Mouse (Mus musculus) midbrain, embryonic 14.5 days (tissue): ENCODE measurements around the gene Me1. TPM values are rescaled to one million over a fixed set of nuclear protein-coding genes. Genes with fewer than 3 reads are reported as not detected.
A peak's percentile ranks its signal among the peaks of the same experiment; 100 is the strongest.

ENCODE experiments used
- ATAC-seq: fragments of 200-750 bp; cut with Nextera tagmentation; 2 replicates; pipeline ENCODE4 v1.8.0; 2017; ENCODE audit warnings: moderate number of reproducible peaks, moderate library complexity; ENCODE audit not compliant: low FRiP score, low TSS enrichment
- DNase-seq: peaks from one replicate; pipeline ENCODE4 v3.0.0-alpha.2; 2015
- H3K27ac ChIP-seq: fragments of 300-500 bp; sonication (generic); replicated peaks from 2 replicates; pipeline ENCODE4 v1.5.1; 2014; ENCODE audit warnings: mild to moderate bottlenecking, low read depth, low read length, moderate library complexity
- H3K27me3 ChIP-seq: fragments of 300-500 bp; sonication (generic); 2 replicates; pipeline ENCODE4 v1.6.1; 2014; ENCODE audit warnings: low read length, control low read depth, mixed read lengths; ENCODE audit not compliant: control insufficient read depth, insufficient read depth
- H3K36me3 ChIP-seq: fragments of 300-500 bp; sonication (generic); 2 replicates; pipeline ENCODE4 v1.6.1; 2014; ENCODE audit warnings: low read length, control low read depth; ENCODE audit not compliant: control insufficient read depth, insufficient read depth
- H3K4me1 ChIP-seq: fragments of 300-500 bp; sonication (generic); 2 replicates; pipeline ENCODE4 v1.6.1; 2014; ENCODE audit warnings: mild to moderate bottlenecking, antibody characterized with exemption, low read length, control low read depth; ENCODE audit not compliant: control insufficient read depth, insufficient read depth
- H3K4me2 ChIP-seq: fragments of 300-500 bp; sonication (generic); 2 replicates; pipeline ENCODE4 v1.6.1; 2014; ENCODE audit warnings: mild to moderate bottlenecking, low read length, moderate library complexity
- H3K4me3 ChIP-seq: fragments of 300-500 bp; sonication (generic); replicated peaks from 2 replicates; pipeline ENCODE4 v1.5.1; 2014; ENCODE audit warnings: low read depth, low read length
- H3K9ac ChIP-seq: fragments of 300-500 bp; sonication (generic); replicated peaks from 2 replicates; pipeline ENCODE4 v1.6.1; 2014; ENCODE audit warnings: mild to moderate bottlenecking, low read length, moderate library complexity
- H3K9me3 ChIP-seq: fragments of 300-500 bp; sonication (generic); 2 replicates; pipeline ENCODE4 v1.6.1; 2016; ENCODE audit warnings: low read length, control low read depth, mixed read lengths; ENCODE audit not compliant: control insufficient read depth
- WGBS: fragments of 180-500 bp; shearing (Covaris S2); extraction: QIAGEN DNeasy Blood & Tissue Kit; methylation state at CpG from one replicate; pipeline ENCODE4 v1.1.7; 2014; 5-methylcytosine and 5-hydroxymethylcytosine counted together
- polyA plus RNA-seq: library from polyadenylated mRNA; unstranded; fragments of >200 nt; fragmentation: Nextera tagmentation; extraction: Ambion mirVana; gene quantifications from 2 replicates; pipeline ENCODE4 v1.2.1, GENCODE M21; 2014

Me1 gene
- 31.1 and 36.4 TPM in 2 replicates for polyA plus RNA-seq

DNA sequence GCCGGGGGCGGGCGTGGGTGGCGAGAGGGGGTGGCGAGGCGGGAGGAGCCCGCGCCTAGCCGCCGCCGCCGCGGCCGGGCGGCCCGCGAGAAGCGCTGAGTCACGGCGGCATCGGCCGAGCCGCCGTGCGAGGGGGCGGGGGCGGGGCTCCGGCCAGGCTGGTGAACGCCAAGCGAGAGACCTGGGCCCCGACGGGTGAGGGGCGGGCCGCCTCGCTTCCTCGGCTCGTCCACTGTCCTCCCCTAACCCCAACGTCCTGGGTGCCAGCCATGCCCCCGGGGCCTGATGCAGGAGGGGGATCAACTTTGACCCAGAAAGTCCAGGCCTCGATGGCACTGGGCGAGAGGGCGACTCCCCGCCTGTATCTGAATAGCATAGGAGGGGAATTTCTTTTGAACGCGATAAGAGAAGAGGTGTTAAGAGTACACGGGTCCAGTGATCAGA, at the start of gene Me1:
TSS of gene Me1 (minus strand) at position 136 of the 444 bp plus-strand sequence.
- peak; percentile 80 for DNase-seq
- under 1% methylated on average over 43 of the region's 46 CpGs for WGBS

DNA sequence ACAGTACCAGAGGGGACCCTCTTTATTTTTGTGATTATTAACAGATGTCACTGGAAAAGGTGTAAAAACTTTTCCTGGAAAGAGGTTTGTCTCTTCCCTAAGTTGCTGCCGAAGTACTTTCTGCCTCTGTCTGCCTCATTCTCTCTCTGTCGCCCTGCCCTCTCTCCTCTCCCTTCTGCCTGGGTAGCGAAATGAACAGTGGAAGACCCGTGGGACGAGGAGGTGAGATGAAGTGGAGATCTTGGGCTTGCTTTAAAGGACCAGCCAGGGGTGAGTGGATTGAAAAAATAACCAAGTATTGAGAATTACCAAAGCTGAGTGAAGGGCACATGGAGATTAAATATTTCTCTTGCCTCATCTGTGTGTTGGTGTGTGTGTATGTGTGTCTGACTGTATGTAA, 48.3 kb upstream of the Me1 start:
- Histone ChIP-seq H3K36me3 (no peaks in the 10 kb centered on the region), H3K4me3 (no peak overlapping the region), H3K4me2 (peak overlapping the region; percentile 55), H3K27me3 (no peaks in the 10 kb centered on the region), H3K4me1 (peaks cover 5% of the 10 kb centered on the region; the same call in 1 of the 2 replicates), H3K27ac (no peak overlapping the region), H3K9ac (no peak overlapping the region), H3K9me3 (no peaks in the 10 kb centered on the region)
- ATAC-seq (no peak), DNase-seq (no peak)
- 27% methylated on average over 5 of the region's 5 CpGs for WGBS

More for the DNA sequence above, at the start of gene Me1:
- peak within 1 kb of the TSS; percentile 55 for H3K27ac ChIP-seq
- no peaks in the 10 kb centered on the region for H3K27me3 ChIP-seq
- peak within 1 kb of the TSS; percentile 78 for H3K4me2 ChIP-seq
- no peaks in the 10 kb centered on the region for H3K36me3 ChIP-seq
- H3K9me3 ChIP-seq, result no peaks in the 10 kb centered on the region
- H3K9ac ChIP-seq, result peak within 1 kb of the TSS; percentile 86
- H3K4me3 ChIP-seq, result peak within 1 kb of the TSS; percentile 72
- peak; percentile 86 for ATAC-seq
- no peaks in the 10 kb centered on the region for H3K4me1 ChIP-seq

DNA sequence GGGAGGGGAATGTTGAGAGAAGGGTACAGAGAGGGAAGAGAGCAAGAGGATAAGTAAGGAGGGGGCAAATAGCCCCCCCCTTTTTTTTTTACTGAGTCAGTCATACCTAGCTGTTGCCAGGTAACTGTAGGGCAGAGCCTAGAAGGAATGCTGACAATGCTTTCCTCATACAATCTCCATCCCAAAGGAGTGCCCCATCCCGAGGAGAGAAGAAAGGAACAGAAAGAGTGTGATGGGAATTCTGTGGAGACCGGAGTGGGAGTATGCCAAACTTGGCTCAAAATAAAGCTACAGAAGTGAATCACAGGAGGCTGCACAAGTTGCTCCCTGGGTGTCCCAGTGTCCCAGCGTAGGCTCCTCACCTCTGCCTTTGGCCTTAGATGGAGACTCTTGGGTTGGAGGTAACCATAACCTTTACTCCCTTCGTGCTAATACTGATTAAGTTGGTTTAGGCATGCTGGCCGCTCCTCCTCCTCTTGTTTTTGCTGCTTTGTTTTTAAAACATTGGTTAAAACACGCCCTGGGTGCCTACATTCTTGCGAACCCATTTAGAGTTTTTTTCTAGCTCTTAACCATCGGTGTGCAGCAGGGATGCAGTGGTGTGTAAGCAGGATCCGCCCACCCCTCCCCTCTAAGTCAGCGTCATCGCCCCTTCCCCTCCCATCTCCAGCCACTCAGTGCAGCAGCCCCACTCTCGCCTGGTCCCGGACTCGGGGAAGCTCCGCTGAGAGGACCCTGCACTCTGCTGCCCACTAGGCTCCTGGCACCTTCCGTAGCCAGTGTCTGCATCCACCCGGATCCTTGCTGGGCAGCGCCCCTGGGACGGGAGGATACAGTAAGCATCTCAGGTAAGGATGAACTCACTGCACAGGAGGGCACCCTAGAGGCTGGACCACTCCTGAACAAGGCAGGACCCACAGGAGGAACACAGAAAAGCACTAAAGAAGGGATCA, 47.5 kb upstream of the Me1 start, which contains the start of gene Prss35:
TSS of gene Prss35 (plus strand) at position 691 of the 953 bp plus-strand sequence.
- Histone ChIP-seq H3K36me3 (no peaks in the 10 kb centered on the region), H3K27me3 (no peaks in the 10 kb centered on the region), H3K4me3 (peak within 1 kb of the TSS; percentile 32), H3K9ac (peak within 1 kb of the TSS; percentile 32), H3K4me2 (peak within 1 kb of the TSS; percentile 55), H3K9me3 (no peaks in the 10 kb centered on the region), H3K4me1 (peaks cover 5% of the 10 kb centered on the region; the same call in 1 of the 2 replicates), H3K27ac (no peak within 1 kb of the TSS)
- WGBS, result under 1% methylated on average over 19 of the region's 19 CpGs
- ATAC-seq, result peak; percentile 87
- DNase-seq, result peak; percentile 75

DNA sequence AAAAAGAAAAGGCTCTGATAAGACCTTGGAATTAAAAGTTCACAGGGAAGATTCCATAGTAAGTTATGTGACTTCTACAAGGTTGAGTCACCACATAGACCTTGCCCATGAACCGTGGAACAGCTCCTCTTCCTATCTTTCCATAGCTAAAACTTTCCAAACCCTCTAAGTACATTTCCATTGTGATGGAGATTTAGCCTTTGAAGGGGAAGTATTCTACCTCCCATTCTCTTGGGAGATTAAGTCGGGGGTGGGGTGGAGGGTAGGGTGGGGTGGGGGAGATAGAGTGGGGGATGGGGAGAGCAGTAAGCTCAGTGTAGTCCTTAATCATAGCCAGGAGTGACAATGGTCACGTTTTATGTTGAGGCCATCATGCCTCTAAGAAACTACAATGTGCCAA, 44.2 kb upstream of the Me1 start:
- DNase-seq (no peak), ATAC-seq (no peak)
- Histone ChIP-seq H3K4me3 (no peak overlapping the region), H3K9me3 (no peaks in the 10 kb centered on the region), H3K36me3 (no peaks in the 10 kb centered on the region), H3K27ac (no peak overlapping the region), H3K4me2 (no peak overlapping the region), H3K4me1 (peaks cover 5% of the 10 kb centered on the region; the same call in 1 of the 2 replicates), H3K27me3 (no peaks in the 10 kb centered on the region), H3K9ac (no peak overlapping the region)
- WGBS, result under 1% methylated on average over 3 of the region's 3 CpGs

DNA sequence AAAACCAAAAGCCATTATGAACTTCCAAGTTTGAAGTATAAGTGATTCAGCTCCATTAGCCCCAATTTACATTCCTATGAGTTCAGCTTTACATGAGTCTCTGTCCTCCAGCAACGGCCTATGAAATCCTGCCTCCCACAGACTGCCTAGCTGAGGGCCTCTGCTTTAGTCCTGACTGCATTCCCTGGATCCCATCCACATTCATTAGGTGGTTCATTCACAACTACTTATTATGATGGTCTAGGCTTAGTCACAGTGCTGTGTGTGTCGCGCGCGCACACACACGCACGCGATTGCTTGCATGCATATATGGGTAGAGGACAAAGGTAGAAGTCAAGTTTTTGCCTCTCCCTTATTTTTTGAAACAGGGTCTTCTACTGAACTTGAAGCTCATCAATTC, 43.0 kb upstream of the Me1 start:
- Histone ChIP-seq H3K27ac (no peak overlapping the region), H3K4me3 (no peak overlapping the region), H3K9me3 (no peaks in the 10 kb centered on the region), H3K4me2 (no peak overlapping the region), H3K27me3 (no peaks in the 10 kb centered on the region), H3K36me3 (no peaks in the 10 kb centered on the region), H3K4me1 (peaks cover 5% of the 10 kb centered on the region; the same call in 1 of the 2 replicates), H3K9ac (no peak overlapping the region)
- WGBS, result 92% methylated on average over 8 of the region's 8 CpGs
- ATAC-seq (no peak), DNase-seq (no peak)

DNA sequence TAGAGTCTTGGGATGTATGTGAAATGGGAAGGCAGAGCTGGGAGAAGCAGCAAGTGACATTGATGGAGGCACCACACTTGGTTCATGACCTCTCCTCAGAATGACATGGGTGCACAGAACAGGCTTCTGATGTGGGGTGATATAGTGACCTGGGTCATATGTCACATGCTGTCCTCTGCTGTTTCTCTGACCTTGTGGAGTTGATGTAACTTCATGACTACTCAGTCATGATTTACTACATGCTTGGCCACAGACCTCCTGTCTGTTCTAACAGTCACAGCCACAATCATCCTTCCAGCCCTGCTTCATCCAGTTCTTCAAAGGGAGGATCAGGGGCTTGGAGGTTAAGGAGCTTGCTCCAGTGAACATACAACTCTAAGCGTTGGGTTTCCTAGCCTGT, 42.3 kb upstream of the Me1 start:
- H3K4me3 ChIP-seq, result no peak overlapping the region
- no peak overlapping the region for H3K9ac ChIP-seq
- H3K27me3 ChIP-seq, result no peaks in the 10 kb centered on the region
- ATAC-seq (no peak), DNase-seq (no peak)
- H3K27ac ChIP-seq, result no peak overlapping the region
- 97% methylated on average over 1 of the region's 1 CpGs for WGBS
- H3K36me3 ChIP-seq, result no peaks in the 10 kb centered on the region
- no peak overlapping the region for H3K4me2 ChIP-seq
- H3K4me1 ChIP-seq, result peaks cover 3% of the 10 kb centered on the region; the same call in 1 of the 2 replicates
- H3K9me3 ChIP-seq, result no peaks in the 10 kb centered on the region

DNA sequence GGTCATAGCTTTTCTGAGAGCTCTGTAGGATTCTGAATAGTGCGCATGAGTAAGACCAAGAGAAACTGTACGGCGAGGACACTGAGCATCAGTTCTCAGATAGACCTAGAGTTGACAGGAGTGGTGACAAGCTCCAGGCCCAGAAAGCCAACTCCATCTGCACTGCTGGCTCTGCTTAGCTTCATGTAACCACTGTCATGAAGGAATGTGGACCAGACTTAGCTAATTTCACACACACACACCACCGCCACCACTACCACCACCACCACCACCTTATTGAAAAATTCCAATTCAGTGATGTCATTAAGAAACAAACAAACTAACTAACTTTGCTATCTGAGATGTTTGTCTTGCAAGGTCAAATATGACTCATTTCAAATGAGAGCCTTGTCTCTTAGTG, 41.2 kb upstream of the Me1 start:
- 96% methylated on average over 4 of the region's 4 CpGs for WGBS
- Histone ChIP-seq H3K9ac (no peak overlapping the region), H3K27ac (no peak overlapping the region), H3K4me1 (no peaks in the 10 kb centered on the region), H3K9me3 (no peaks in the 10 kb centered on the region), H3K4me3 (no peak overlapping the region), H3K27me3 (no peaks in the 10 kb centered on the region), H3K36me3 (no peaks in the 10 kb centered on the region), H3K4me2 (no peak overlapping the region)
- ATAC-seq (no peak), DNase-seq (no peak)

DNA sequence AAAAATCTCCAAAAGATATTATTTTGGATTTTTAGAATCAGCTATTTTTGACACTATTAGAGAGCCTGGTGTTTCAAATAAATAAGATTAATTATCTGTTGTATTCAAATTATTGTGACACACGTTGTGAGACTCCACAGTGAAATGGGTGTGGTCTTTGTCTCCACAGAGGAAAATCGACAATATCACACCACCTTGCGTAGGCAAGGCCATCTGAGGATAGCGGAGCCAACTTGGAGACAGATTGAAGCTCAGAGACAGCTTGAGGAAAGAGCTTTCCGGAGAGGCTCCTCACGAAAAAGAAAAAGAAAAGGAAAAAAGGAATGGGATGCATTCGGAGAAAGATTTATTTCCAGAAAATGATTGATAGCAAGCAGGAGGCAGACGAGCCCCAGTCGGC, 39.0 kb upstream of the Me1 start:
- ATAC-seq, result no peak
- H3K36me3 ChIP-seq, result no peaks in the 10 kb centered on the region
- H3K27ac ChIP-seq, result no peak overlapping the region
- no peaks in the 10 kb centered on the region for H3K4me1 ChIP-seq
- H3K9me3 ChIP-seq, result no peaks in the 10 kb centered on the region
- no peak for DNase-seq
- 88% methylated on average over 9 of the region's 9 CpGs for WGBS
- no peaks in the 10 kb centered on the region for H3K27me3 ChIP-seq
- no peak overlapping the region for H3K4me3 ChIP-seq
- no peak overlapping the region for H3K9ac ChIP-seq
- no peak overlapping the region for H3K4me2 ChIP-seq

DNA sequence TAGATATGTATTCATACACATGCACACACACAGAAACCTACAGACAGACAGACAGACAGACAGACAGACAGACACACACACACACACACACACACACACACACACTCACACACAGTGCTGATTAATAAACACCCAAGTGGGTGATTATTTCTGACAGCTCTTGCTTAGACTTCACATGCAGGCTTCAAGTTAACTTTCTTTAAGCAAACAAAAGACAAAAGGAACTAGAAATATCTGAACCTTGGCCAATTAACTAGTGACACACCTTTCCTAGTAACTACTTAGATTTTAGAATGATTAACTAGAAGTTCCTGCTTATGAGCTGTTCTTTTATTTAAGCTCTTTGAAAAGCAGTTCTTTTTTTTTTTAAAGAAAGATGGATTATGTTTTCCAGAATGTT, 38.6 kb upstream of the Me1 start:
- no peaks in the 10 kb centered on the region for H3K36me3 ChIP-seq
- no peak for DNase-seq
- H3K9ac ChIP-seq, result no peak overlapping the region
- no peaks in the 10 kb centered on the region for H3K9me3 ChIP-seq
- no peak overlapping the region for H3K4me2 ChIP-seq
- no peaks in the 10 kb centered on the region for H3K27me3 ChIP-seq
- H3K4me3 ChIP-seq, result no peak overlapping the region
- no peak overlapping the region for H3K27ac ChIP-seq
- no peaks in the 10 kb centered on the region for H3K4me1 ChIP-seq
- no peak for ATAC-seq
